Mouse (Mus musculus) testis, adult 2 months (tissue): ENCODE results near the gene Map1b. TPM values are rescaled to one million over a fixed set of nuclear protein-coding genes. Genes with fewer than 3 reads are reported as not detected.

Experiments used
- H3K27ac ChIP-seq: fragments of 200-500 bp; 2 replicates; pipeline ENCODE4 v1.5.1; 2012; ENCODE audit warnings: low read depth, low read length; ENCODE audit not compliant: control insufficient read depth, insufficient read depth
- H3K27me3 ChIP-seq: fragments of 200-500 bp; 2 replicates; pipeline ENCODE4 v1.6.1; 2012; ENCODE audit warnings: mild to moderate bottlenecking, low read length, moderate library complexity; ENCODE audit not compliant: control insufficient read depth, insufficient read depth
- H3K36me3 ChIP-seq: fragments of 200-500 bp; 2 replicates; pipeline ENCODE4 v1.6.1; 2012; ENCODE audit warnings: mild to moderate bottlenecking, low read length; ENCODE audit not compliant: control insufficient read depth, insufficient read depth
- H3K4me1 ChIP-seq: fragments of 200-500 bp; 2 replicates; pipeline ENCODE4 v1.6.1; 2012; ENCODE audit warnings: low read length; ENCODE audit not compliant: control insufficient read depth, insufficient read depth
- H3K4me3 ChIP-seq: fragments of 200-500 bp; 2 replicates; pipeline ENCODE4 v1.5.1; 2012; ENCODE audit warnings: low read depth, mild to moderate bottlenecking, low read length, moderate library complexity, mixed read lengths; ENCODE audit not compliant: control insufficient read depth
- CTCF ChIP-seq: fragments of 200-500 bp; IDR thresholded peaks from 2 replicates; pipeline ENCODE4 v1.5.1; 2012; ENCODE audit warnings: low read depth, mild to moderate bottlenecking, inconsistent platforms, low read length, moderate library complexity; ENCODE audit not compliant: control insufficient read depth, insufficient read depth, insufficient replicate concordance
- POLR2A ChIP-seq: fragments of 200-500 bp; IDR thresholded peaks from 2 replicates; pipeline ENCODE4 v1.6.1; 2012; ENCODE audit warnings: low read depth, mild to moderate bottlenecking, inconsistent platforms, low read length, moderate library complexity; ENCODE audit not compliant: control insufficient read depth
- polyA plus RNA-seq: library from polyadenylated mRNA; depleted of rRNA; stranded (reverse); fragments of >200 nt; gene quantifications from 2 replicates; pipeline ENCODE4 v1.2.3, GENCODE M21; 2012

Gene Map1b
- polyA plus RNA-seq, 1 experiment: 5.6 TPM

GRCm38 (mm10) chr13:99527936-99528335 lies 11.6 kb upstream of the Map1b start:
- H3K4me1 ChIP-seq: no peaks in the 10 kb centered on the region
- H3K27ac ChIP-seq: no peak overlapping the region
- TF ChIP-seq POLR2A (no peak), CTCF (no peak)

DNA sequence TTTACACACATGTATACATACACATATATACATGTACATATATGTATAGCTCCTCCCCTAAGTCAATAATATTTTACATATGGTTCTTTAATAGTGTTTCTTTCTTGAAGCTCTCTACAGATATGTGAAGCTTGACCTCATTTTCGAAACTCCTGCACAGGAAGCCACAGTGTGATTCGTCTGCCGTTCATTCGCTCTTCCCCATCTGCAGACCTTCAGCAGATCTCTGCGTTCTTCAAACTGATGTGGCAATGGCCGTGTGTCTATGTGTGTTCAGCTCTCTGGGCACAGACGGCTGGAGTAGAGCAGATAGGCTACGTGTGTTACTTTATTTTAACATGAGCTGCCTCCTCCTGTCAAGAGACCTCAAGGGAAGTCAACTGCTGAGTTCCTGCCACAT lies 9.2 kb upstream of the Map1b start:
- H3K27ac ChIP-seq: no peak overlapping the region
- TF ChIP-seq CTCF: no peak
- TF ChIP-seq POLR2A: no peak

More at GRCm38 (mm10) chr13:99527936-99528335, 11.6 kb upstream of the Map1b start:
- H3K4me3 ChIP-seq: no peak overlapping the region
- H3K36me3 ChIP-seq: no peaks in the 10 kb centered on the region
- H3K27me3 ChIP-seq: no peaks in the 10 kb centered on the region

DNA sequence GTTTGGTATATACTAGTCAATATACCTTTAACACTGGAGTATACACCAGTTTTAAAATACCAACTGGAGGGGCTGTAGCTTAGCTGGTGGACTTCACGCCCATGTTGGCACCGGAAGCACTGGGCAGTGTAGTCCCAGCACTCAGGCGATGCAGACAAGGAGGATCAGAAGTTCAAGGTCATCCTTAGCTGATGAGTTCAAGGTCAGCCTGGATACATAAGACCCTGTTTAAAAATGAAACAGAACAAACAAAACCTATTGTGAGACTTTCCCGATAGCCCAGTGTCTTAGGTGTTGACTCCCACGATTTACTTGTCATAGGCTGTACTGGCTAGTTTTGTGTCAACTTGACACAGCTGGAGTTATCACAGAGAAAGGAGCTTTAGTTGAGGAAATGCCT lies 1.5 kb upstream of the Map1b start:
- no peaks in the 10 kb centered on the region; the same call in 1 of the 2 replicates for H3K27me3 ChIP-seq
- H3K36me3 ChIP-seq: no peaks in the 10 kb centered on the region
- H3K4me3 ChIP-seq: no peak overlapping the region
- peaks cover 7% of the 10 kb centered on the region for H3K4me1 ChIP-seq
- TF ChIP-seq POLR2A (no peak), CTCF (no peak)
- no peak overlapping the region for H3K27ac ChIP-seq

More for the DNA sequence above, 9.2 kb upstream of the Map1b start:
- H3K27me3 ChIP-seq: no peaks in the 10 kb centered on the region
- no peaks in the 10 kb centered on the region for H3K36me3 ChIP-seq
- H3K4me1 ChIP-seq: no peaks in the 10 kb centered on the region
- H3K4me3 ChIP-seq: no peak overlapping the region

- Histone ChIP-seq H3K27me3 (no peaks in the 10 kb centered on the region; the same call in 1 of the 2 replicates), H3K27ac (peak overlapping the region; percentile 81), H3K36me3 (no peaks in the 10 kb centered on the region), H3K4me1 (peaks cover 7% of the 10 kb centered on the region), H3K4me3 (peak overlapping the region; percentile 92)
- TF ChIP-seq POLR2A (no peak), CTCF (no peak)
Measured at GRCm38 (mm10) chr13:99515736-99516447, 448 bp downstream of the Map1b start.

DNA sequence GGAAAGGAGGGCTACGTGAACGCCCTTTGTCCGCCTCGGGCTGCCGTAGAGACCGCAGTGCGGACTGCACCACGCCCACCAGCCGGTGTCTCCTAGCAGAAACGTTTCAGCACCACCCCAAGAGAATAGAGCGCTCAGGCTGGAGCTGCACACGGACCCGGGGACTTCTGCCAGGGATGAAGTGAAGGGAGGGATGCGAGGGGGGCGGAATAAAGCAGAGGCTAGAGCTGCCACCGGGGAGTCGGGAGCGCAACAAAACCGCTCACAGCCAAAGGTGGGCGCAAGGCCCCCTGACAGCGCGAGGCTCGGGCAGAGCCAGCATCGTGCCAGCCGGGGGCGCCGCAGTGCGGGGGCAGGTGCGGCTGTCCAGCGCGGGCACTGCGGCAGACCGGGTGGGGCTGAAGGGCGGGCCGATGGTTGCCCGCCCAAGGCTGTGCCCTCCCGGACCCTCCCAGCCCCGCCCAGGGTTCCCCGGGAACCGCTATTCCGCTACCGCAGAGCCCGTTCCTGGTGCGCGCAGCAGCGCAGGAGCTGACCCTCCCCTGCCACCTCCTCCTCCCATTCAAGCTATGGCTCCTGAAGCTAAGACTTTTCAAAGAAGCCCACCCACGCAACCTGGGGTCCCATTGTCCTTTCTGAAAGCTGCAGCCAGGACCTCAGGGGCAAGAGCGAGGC lies 1.3 kb downstream of the Map1b start:
- Histone ChIP-seq H3K36me3 (no peaks in the 10 kb centered on the region), H3K4me1 (peaks cover 7% of the 10 kb centered on the region), H3K27me3 (no peaks in the 10 kb centered on the region; the same call in 1 of the 2 replicates), H3K27ac (peak overlapping the region; percentile 27), H3K4me3 (peak overlapping the region; percentile 92)
- peak; percentile 8; the same call in 1 of the 2 replicates for TF ChIP-seq POLR2A
- no peak for TF ChIP-seq CTCF

GRCm38 (mm10) chr13:99513990-99514389 lies 2.4 kb downstream of the Map1b start:
- Histone ChIP-seq H3K36me3 (no peaks in the 10 kb centered on the region), H3K4me3 (no peak overlapping the region), H3K27ac (no peak overlapping the region), H3K4me1 (peaks cover 7% of the 10 kb centered on the region), H3K27me3 (no peaks in the 10 kb centered on the region; the same call in 1 of the 2 replicates)
- TF ChIP-seq POLR2A: no peak
- no peak for TF ChIP-seq CTCF

DNA sequence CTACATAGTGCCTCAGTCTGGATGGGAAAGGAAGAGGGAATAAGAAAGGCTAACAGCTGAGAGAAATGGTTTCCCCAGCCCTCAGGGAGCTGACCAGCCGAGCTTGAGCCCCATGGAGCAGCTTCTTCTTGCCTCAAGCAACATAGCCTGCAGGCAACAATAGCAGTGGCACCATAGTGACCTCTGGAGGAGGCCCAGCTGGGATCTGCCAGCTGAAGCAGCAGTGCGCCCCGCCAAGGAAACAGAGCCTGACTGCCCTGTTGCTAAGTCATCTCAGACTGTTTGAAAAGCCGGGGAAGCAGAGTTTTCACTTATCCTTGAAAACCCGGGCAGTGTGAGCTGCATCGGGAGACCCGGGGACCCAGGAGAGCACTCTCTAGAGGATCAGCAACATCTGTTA lies 3.2 kb downstream of the Map1b start:
- Histone ChIP-seq H3K27me3 (no peaks in the 10 kb centered on the region; the same call in 1 of the 2 replicates), H3K36me3 (no peaks in the 10 kb centered on the region), H3K27ac (no peak overlapping the region), H3K4me1 (peaks cover 7% of the 10 kb centered on the region), H3K4me3 (no peak overlapping the region)
- TF ChIP-seq CTCF (0 out of 2 replicates have a peak, but pooled peaks have one; percentile 4), POLR2A (no peak)
